Mouse (Mus musculus): Measurements from ENCODE around the gene Sfxn3.

GRCm38 (mm10) chr19:45018351-45018831 is 28.9 kb upstream of the Sfxn3 start:
- TF ChIP-seq CTCF (IDR thresholded peaks at IDR 0.05; ENCODE audit: low read depth) = no peak
- TF ChIP-seq EP300 (IDR thresholded peaks at IDR 0.05; ENCODE audit: low read depth) = no peak

Measured in liver, embryonic 14.5 days (tissue).